Mouse (Mus musculus): Measurements from ENCODE around the gene Cxcl1. TPM values are rescaled to one million over a fixed set of nuclear protein-coding genes. Genes with fewer than 3 reads are reported as not detected.

The Cxcl1 gene
- polyA plus RNA-seq, 1 experiment from 2014 or later = 0.79 TPM

DNA sequence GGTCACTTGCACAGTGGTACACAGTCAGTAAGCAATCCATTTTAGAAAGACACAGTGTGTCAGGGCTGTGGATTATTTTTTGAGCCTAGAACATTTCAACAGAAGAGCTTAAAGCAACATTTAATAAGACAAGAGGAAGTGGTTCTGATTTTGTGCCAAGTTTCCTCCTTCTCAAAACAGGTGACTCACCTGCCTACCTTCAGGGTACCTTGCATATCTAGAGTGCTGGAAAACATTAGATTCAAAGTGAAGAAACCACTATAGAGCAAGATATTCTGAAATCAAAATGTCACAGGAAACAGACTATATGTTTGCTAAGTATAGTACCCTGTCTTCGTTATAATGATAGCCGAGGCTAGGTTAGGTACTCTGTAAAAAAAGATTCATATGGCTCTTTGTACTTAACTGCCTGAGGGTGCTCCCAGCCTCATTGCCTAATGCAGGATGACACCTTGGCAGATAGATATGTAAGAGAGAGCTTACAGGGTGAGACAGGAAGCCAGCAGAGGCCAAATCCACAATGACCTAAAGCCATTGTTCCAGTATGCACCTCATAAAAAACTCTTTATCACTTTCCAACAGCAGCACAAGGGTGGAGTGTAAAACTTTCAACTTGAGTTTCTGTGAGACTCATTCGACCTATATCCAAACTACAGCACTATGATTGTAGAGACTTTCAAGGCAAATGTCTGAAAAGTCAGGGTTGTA is 11.6 kb upstream of the Cxcl1 start:
- ATAC-seq (replicated peaks; ENCODE audit: insufficient number of reproducible peaks, low FRiP score, low TSS enrichment, low read depth) (no peak), DNase-seq (ENCODE audit: low spot score) (no peak)
- Histone ChIP-seq H3K4me2 (ENCODE audit: low read depth, low read length) (no peak overlapping the region), H3K4me1 (ENCODE audit: control insufficient read depth, insufficient read depth, low read length) (no peaks in the 10 kb centered on the region; the same call in 1 of the 2 replicates), H3K4me3 (ENCODE audit: low read depth, low read length) (no peak overlapping the region), H3K27ac (replicated peaks; ENCODE audit: low read depth, low read length) (no peak overlapping the region), H3K9ac (replicated peaks; ENCODE audit: low read length) (no peak overlapping the region), H3K9me3 (replicated peaks; ENCODE audit: control insufficient read depth, low read length) (no peaks in the 10 kb centered on the region), H3K36me3 (replicated peaks; ENCODE audit: control insufficient read depth, insufficient read depth, low read depth, low read length) (no peaks in the 10 kb centered on the region), H3K27me3 (ENCODE audit: control insufficient read depth, insufficient read depth, low read length) (no peaks in the 10 kb centered on the region)
- WGBS = 83% methylated on average over 3 of the region's 3 CpGs

DNA sequence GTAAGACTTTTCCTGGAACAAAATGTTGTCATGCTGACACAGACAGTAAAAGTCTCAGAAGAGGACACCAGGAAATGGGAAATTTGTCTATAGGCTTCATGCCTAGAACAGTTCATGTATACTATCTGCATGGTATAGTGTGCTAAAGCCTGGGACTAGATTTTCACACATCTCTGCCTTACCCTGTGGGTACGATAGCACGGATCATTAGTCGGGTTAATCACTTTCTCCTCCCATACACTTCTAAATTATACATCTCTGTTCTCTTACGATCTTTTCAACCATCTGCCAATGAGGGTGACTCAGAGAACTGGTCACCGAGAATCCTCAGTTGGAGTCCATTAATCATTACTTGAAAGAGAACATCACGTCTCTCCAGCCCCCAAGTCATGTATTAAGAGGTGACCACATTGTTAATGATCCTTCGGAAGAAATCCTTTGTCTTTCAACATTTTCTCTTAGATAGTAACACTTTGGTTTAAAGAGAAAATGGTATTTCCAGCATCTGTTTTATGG is 10.6 kb upstream of the Cxcl1 start:
- H3K4me1 ChIP-seq (ENCODE audit: control insufficient read depth, insufficient read depth, low read length) = no peaks in the 10 kb centered on the region; the same call in 1 of the 2 replicates
- 90% methylated on average over 7 of the region's 7 CpGs for WGBS

GRCm38 (mm10) chr5:90881021-90881420 is 10.0 kb upstream of the Cxcl1 start:
- Histone ChIP-seq H3K4me2 (ENCODE audit: low read depth, low read length) (no peak overlapping the region), H3K27me3 (ENCODE audit: control insufficient read depth, insufficient read depth, low read length) (no peaks in the 10 kb centered on the region), H3K27ac (replicated peaks; ENCODE audit: low read depth, low read length) (no peak overlapping the region), H3K36me3 (replicated peaks; ENCODE audit: control insufficient read depth, insufficient read depth, low read depth, low read length) (no peaks in the 10 kb centered on the region), H3K4me3 (ENCODE audit: low read depth, low read length) (no peak overlapping the region), H3K4me1 (ENCODE audit: control insufficient read depth, insufficient read depth, low read length) (no peaks in the 10 kb centered on the region; the same call in 1 of the 2 replicates), H3K9ac (replicated peaks; ENCODE audit: low read length) (no peak overlapping the region), H3K9me3 (replicated peaks; ENCODE audit: control insufficient read depth, low read length) (no peaks in the 10 kb centered on the region)
- ATAC-seq (replicated peaks; ENCODE audit: insufficient number of reproducible peaks, low FRiP score, low TSS enrichment, low read depth) = no peak
- WGBS = 88% methylated on average over 4 of the region's 4 CpGs
- no peak for DNase-seq (ENCODE audit: low spot score)

More for the DNA sequence above, 10.6 kb upstream of the Cxcl1 start:
- no peak for ATAC-seq (replicated peaks; ENCODE audit: insufficient number of reproducible peaks, low FRiP score, low TSS enrichment, low read depth)
- H3K9me3 ChIP-seq (replicated peaks; ENCODE audit: control insufficient read depth, low read length) = no peaks in the 10 kb centered on the region
- H3K27ac ChIP-seq (replicated peaks; ENCODE audit: low read depth, low read length) = no peak overlapping the region
- no peaks in the 10 kb centered on the region for H3K27me3 ChIP-seq (ENCODE audit: control insufficient read depth, insufficient read depth, low read length)
- H3K9ac ChIP-seq (replicated peaks; ENCODE audit: low read length) = no peak overlapping the region
- H3K4me3 ChIP-seq (ENCODE audit: low read depth, low read length) = no peak overlapping the region
- no peak for DNase-seq (ENCODE audit: low spot score)
- H3K36me3 ChIP-seq (replicated peaks; ENCODE audit: control insufficient read depth, insufficient read depth, low read depth, low read length) = no peaks in the 10 kb centered on the region
- no peak overlapping the region for H3K4me2 ChIP-seq (ENCODE audit: low read depth, low read length)

GRCm38 (mm10) chr5:90881682-90882081 is 9.4 kb upstream of the Cxcl1 start:
- H3K9me3 ChIP-seq (replicated peaks; ENCODE audit: control insufficient read depth, low read length) = no peaks in the 10 kb centered on the region
- H3K4me1 ChIP-seq (ENCODE audit: control insufficient read depth, insufficient read depth, low read length) = no peaks in the 10 kb centered on the region; the same call in 1 of the 2 replicates
- DNase-seq (ENCODE audit: low spot score) (no peak), ATAC-seq (replicated peaks; ENCODE audit: insufficient number of reproducible peaks, low FRiP score, low TSS enrichment, low read depth) (no peak)
- no peak overlapping the region for H3K4me3 ChIP-seq (ENCODE audit: low read depth, low read length)
- H3K27me3 ChIP-seq (ENCODE audit: control insufficient read depth, insufficient read depth, low read length) = no peaks in the 10 kb centered on the region
- H3K4me2 ChIP-seq (ENCODE audit: low read depth, low read length) = no peak overlapping the region
- H3K36me3 ChIP-seq (replicated peaks; ENCODE audit: control insufficient read depth, insufficient read depth, low read depth, low read length) = no peaks in the 10 kb centered on the region
- no peak overlapping the region for H3K9ac ChIP-seq (replicated peaks; ENCODE audit: low read length)
- no peak overlapping the region for H3K27ac ChIP-seq (replicated peaks; ENCODE audit: low read depth, low read length)
- 85% methylated on average over 5 of the region's 5 CpGs for WGBS

GRCm38 (mm10) chr5:90882146-90882545 is 8.9 kb upstream of the Cxcl1 start:
- Histone ChIP-seq H3K27ac (replicated peaks; ENCODE audit: low read depth, low read length) (no peak overlapping the region), H3K4me3 (ENCODE audit: low read depth, low read length) (no peak overlapping the region), H3K9ac (replicated peaks; ENCODE audit: low read length) (no peak overlapping the region), H3K4me2 (ENCODE audit: low read depth, low read length) (no peak overlapping the region), H3K36me3 (replicated peaks; ENCODE audit: control insufficient read depth, insufficient read depth, low read depth, low read length) (no peaks in the 10 kb centered on the region), H3K27me3 (ENCODE audit: control insufficient read depth, insufficient read depth, low read length) (no peaks in the 10 kb centered on the region), H3K4me1 (ENCODE audit: control insufficient read depth, insufficient read depth, low read length) (no peaks in the 10 kb centered on the region), H3K9me3 (replicated peaks; ENCODE audit: control insufficient read depth, low read length) (no peaks in the 10 kb centered on the region)
- no peak for DNase-seq (ENCODE audit: low spot score)
- 85% methylated on average over 5 of the region's 5 CpGs for WGBS
- no peak for ATAC-seq (replicated peaks; ENCODE audit: insufficient number of reproducible peaks, low FRiP score, low TSS enrichment, low read depth)

DNA sequence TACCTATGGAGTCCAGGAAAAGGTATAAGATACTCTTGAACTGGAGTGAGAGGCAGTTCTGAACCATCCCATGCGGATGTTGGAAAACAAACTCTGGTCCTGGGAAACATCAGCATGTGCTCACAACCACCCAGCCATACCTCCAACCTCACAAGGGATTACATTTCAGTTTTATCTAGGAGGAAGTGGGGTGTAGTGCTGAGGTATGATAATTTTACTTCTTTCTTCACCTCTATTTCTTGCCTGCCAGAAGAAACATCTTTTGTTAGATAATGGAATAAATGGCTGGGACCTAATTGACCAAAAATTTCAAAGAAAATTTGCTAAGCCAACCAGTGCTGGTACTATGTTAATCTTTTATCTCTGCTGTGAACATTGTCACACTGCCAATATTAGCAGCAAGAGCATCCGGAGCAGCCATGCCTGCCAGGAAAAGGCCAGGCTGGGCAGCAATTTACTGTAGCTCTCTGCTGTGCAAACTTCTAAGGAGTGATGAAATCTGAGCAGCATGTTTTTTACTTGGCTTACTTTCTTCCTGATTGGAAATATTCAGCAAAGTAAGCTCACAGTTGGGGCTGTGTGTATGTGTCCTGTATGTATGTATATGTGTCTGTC is 6.3 kb upstream of the Cxcl1 start:
- no peak for ATAC-seq (replicated peaks; ENCODE audit: insufficient number of reproducible peaks, low FRiP score, low TSS enrichment, low read depth)
- Histone ChIP-seq H3K36me3 (replicated peaks; ENCODE audit: control insufficient read depth, insufficient read depth, low read depth, low read length) (no peaks in the 10 kb centered on the region), H3K4me2 (ENCODE audit: low read depth, low read length) (no peak overlapping the region), H3K27me3 (ENCODE audit: control insufficient read depth, insufficient read depth, low read length) (no peaks in the 10 kb centered on the region), H3K9ac (replicated peaks; ENCODE audit: low read length) (no peak overlapping the region), H3K4me1 (ENCODE audit: control insufficient read depth, insufficient read depth, low read length) (no peaks in the 10 kb centered on the region), H3K9me3 (replicated peaks; ENCODE audit: control insufficient read depth, low read length) (no peaks in the 10 kb centered on the region), H3K4me3 (ENCODE audit: low read depth, low read length) (no peak overlapping the region), H3K27ac (replicated peaks; ENCODE audit: low read depth, low read length) (no peak overlapping the region)
- DNase-seq (ENCODE audit: low spot score) = no peak
- 76% methylated on average over 2 of the region's 2 CpGs for WGBS

- DNase-seq (ENCODE audit: low spot score) = no peak
- Histone ChIP-seq H3K9ac (replicated peaks; ENCODE audit: low read length) (no peak overlapping the region), H3K27ac (replicated peaks; ENCODE audit: low read depth, low read length) (no peak overlapping the region), H3K9me3 (replicated peaks; ENCODE audit: control insufficient read depth, low read length) (no peaks in the 10 kb centered on the region), H3K36me3 (replicated peaks; ENCODE audit: control insufficient read depth, insufficient read depth, low read depth, low read length) (no peaks in the 10 kb centered on the region), H3K4me2 (ENCODE audit: low read depth, low read length) (no peak overlapping the region), H3K27me3 (ENCODE audit: control insufficient read depth, insufficient read depth, low read length) (no peaks in the 10 kb centered on the region), H3K4me1 (ENCODE audit: control insufficient read depth, insufficient read depth, low read length) (no peaks in the 10 kb centered on the region), H3K4me3 (ENCODE audit: low read depth, low read length) (no peak overlapping the region)
- WGBS = 80% methylated on average over 5 of the region's 5 CpGs
- ATAC-seq (replicated peaks; ENCODE audit: insufficient number of reproducible peaks, low FRiP score, low TSS enrichment, low read depth) = no peak
Measured at GRCm38 (mm10) chr5:90888661-90889060, 2.4 kb upstream of the Cxcl1 start.

DNA sequence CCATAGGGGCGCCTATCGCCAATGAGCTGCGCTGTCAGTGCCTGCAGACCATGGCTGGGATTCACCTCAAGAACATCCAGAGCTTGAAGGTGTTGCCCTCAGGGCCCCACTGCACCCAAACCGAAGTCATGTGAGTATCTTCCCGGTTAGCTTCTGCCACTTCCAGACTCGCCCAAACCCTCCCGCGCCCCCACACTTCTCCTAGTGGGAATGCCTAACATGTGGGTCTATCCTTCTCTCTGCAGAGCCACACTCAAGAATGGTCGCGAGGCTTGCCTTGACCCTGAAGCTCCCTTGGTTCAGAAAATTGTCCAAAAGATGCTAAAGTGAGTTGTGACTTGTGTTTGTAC is 398 bp downstream of the Cxcl1 start:
- peak overlapping the region; percentile 86 for H3K4me2 ChIP-seq (ENCODE audit: low read depth, low read length)
- H3K9ac ChIP-seq (replicated peaks; ENCODE audit: low read length) = peak overlapping the region; percentile 45
- ATAC-seq (replicated peaks; ENCODE audit: insufficient number of reproducible peaks, low FRiP score, low TSS enrichment, low read depth) (0 out of 2 replicates have a peak, but pooled peaks have one; percentile 12), DNase-seq (ENCODE audit: low spot score) (no peak)
- no peaks in the 10 kb centered on the region for H3K27me3 ChIP-seq (ENCODE audit: control insufficient read depth, insufficient read depth, low read length)
- no peak overlapping the region for H3K27ac ChIP-seq (replicated peaks; ENCODE audit: low read depth, low read length)
- H3K4me1 ChIP-seq (ENCODE audit: control insufficient read depth, insufficient read depth, low read length) = no peaks in the 10 kb centered on the region
- H3K9me3 ChIP-seq (replicated peaks; ENCODE audit: control insufficient read depth, low read length) = no peaks in the 10 kb centered on the region
- no peaks in the 10 kb centered on the region for H3K36me3 ChIP-seq (replicated peaks; ENCODE audit: control insufficient read depth, insufficient read depth, low read depth, low read length)
- H3K4me3 ChIP-seq (ENCODE audit: low read depth, low read length) = peak overlapping the region; percentile 41
- 26% methylated on average over 10 of the region's 10 CpGs for WGBS

All from embryonic facial prominence, embryonic 11.5 days (tissue).